Mouse (Mus musculus): ENCODE measurements around the gene Mtmr3. TPM values are rescaled to one million over a fixed set of nuclear protein-coding genes. Genes with fewer than 3 reads are reported as not detected.

The Mtmr3 gene
- total RNA-seq, 2 experiments from 2014 or later, result 36.5 to 41.4 TPM

- DNase-seq, result no peak
These were observed 130.5 kb downstream of the Mtmr3 start for GRCm38 (mm10) chr11:4464186-4464585.

DNA sequence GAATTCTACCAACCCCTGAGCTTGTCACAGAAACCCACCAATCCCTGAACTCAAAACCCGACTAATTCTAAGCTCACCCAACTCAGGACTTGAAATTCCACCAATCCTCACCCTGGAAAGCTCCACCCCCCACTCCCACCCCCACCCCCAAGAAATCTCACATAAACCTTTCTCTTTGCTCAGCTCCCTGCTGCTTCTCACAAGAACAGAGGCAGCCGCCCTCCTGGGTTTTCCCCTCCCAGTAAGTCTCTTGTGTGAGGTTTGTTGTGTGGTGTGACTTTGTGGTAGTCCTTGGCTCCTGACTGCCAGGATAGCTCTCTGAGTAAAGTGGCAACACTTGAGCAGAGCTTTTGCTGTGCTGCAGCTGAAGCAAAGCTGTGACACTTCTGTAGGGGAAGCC, 131.8 kb downstream of the Mtmr3 start:
- DNase-seq, result no peak

GRCm38 (mm10) chr11:4461154-4461553, 133.5 kb downstream of the Mtmr3 start:
- no peak for DNase-seq

DNA sequence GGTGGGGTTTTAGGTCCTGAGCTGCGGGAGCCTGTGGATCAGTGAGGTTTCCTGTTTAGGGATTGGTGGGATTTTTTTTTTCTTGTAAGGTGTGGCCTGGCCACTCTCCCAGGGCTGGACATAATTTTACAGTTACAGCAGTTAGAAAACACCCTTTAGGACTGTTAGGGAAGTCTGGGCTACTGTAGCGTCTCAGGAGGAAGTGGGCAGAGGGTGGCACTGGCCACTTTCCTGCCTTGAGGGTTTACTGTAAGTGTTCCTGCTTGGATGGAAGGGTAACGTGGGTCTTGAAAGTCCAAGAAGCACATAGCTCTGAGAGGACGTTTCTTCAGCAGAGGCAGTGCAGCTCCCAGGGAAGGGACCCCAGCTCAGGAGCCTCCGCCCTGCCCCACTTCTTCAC, 134.0 kb downstream of the Mtmr3 start:
- DNase-seq, result no peak

GRCm38 (mm10) chr11:4454895-4455535, 139.6 kb downstream of the Mtmr3 start:
- DNase-seq, result no peak

DNA sequence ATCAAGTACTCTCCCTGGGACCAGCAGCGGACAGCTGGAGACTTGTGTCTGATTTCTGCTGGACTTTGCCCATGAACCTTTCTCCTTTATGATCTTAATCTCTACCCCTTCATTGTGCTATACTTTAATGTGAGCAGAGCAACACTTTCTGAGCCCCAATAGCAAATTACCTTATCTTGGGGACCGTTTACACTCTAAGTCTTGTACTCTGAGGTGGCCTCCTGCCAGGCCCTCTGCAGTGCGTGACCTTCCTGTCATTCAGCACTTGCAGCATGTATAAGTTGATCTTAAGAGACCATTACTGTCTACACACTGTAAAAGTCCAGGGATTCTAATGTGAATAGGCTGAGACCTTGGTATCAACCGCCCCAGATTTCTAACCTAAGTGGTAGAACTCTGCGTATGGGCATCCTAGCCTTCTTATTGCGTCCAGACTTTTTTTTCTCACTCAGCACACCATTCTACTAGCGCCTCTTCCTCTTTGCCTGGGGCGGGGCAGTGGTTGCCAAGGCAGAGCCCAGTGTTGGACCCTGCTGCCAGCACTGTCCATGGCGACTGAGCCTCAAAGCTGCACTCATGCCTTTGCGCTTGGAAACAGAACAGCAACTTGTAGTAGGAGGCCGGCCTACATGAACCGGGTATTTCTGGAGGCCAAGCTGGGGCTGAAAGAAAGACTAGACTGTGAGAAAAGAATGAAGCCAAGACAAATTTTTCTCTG, 142.0 kb downstream of the Mtmr3 start:
- DNase-seq, result no peak

GRCm38 (mm10) chr11:4451116-4451515, 143.5 kb downstream of the Mtmr3 start:
- no peak for DNase-seq

DNA sequence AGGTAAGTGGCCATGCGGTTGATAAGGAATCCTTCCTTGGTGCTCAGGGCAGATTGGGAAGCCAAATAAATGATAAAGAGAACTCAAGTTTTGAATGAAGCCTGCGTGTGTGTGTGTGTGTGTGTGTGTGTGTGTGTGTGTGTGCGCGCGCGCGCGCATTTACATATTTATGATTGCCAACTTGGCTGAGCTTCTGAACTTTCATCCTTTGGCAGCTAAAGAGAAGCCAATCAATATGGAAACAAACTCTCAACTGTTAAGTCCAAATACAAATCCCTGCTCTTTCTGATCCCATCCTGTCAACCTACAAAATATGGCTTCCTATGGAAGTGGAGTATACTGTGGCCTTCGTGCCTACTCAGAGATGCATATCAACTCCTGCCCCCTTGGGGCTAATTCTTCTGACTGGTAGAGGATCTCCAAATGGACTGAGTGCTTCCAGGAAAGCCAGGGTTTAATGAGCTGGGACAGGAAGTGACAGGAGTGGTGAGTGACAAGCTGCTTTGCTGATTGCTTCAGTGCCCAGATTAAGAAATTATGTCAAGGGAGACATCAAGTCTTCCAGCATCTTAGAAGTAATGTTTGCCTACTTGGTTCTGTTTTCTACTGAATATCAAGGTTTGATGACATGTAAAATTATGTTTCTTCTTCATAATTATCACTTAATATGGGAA, 148.3 kb downstream of the Mtmr3 start:
- no peak for DNase-seq

DNA sequence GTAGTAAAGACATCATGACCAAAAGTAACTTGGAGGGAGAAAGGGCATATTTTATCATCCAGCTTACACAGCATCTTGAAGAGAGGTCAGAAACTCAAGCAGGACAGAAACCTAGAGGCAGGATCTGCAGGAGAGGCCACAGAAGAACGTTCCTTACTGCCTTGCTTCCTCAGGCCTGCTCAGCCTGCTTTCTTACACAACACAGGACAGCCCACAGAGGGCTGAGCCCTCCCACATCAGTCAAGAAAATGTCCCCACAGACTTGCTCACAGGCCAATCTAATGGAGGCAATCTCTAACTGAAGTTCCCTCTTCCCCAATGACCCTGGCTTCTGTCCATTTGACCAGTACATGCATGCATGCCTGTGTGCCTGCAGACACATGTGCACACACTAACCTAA, 152.4 kb downstream of the Mtmr3 start:
- no peak for DNase-seq

DNA sequence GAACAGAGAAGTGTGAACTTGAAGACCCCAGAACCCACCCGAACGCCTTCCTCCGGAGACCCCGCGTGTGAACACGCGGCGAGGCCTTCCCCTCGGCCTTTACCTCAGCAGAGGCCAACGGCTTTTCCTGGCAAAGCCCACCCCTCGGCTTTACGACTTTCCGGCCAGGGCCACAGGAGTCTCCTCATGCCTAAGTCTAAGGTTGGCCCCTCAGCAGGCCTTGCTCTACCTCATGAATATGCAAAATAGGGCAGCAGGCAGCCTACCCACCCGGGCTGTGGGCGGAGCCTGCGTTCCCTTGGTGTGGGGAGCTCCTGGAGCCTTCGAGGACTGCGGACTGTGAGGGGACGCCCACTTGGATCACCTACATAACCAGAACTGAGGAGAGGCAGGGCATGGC, 153.7 kb downstream of the Mtmr3 start, which contains the start of gene Hormad2:
Gene Hormad2, minus strand, starts transcription at position 128 of the 400 bp plus-strand sequence.
- no peak for DNase-seq

DNA sequence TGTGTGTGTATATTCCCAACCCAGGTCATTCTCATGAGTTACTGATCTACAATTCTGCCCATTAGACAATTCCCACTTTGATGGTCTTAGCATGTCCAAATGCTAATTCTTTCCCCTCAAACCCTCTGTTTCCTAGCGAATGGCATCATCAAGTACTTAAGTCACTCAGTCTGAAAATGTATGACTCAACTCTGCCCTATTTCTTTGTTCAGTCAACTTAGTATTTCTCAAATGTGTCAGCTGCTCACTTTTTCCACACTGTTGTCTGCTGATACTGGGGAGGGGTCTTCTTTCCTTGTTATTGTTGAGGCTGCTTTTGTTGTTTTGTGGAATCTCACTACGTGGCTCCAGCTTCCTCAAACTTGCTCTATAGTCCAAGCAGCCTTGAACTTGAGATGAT, 156.5 kb downstream of the Mtmr3 start:
- no peak for DNase-seq

DNA sequence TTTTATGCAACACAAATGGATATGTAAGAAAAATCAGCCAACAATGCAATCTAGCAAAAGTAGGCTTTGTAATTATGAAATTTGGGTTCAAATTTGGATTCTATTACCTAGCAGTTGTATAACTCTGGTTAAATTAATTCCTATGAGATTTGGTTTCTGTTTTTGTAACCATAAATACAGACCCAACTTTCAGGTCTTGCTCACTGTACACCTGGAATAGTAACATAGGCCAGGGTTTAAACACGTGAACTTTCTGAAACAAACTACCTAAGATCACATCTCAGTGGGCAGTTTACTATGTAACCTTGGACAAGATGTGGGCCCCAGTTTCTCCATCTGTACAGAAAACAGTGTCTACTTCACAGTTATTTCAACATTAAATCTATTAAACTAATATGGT, 157.3 kb downstream of the Mtmr3 start:
- no peak for DNase-seq

DNA sequence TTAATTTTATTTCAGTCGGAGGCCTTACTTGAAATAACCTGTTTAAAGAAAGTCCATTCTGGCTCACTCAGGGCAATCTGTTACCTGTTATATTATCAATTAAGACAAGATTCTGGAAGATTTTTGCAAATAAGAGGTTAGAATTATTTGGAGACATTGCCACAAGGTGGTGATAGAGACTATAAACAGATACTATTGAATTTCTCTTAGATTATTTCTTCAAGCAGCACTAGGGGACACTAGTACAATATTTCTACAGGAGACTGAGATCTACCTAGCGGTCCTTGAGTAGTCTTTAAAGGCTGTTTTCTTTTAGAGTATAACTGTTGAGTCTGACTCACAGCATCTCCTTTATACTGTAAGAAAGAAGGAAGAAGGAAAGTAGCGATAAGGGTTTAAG, 158.0 kb downstream of the Mtmr3 start:
- DNase-seq, result no peak

DNA sequence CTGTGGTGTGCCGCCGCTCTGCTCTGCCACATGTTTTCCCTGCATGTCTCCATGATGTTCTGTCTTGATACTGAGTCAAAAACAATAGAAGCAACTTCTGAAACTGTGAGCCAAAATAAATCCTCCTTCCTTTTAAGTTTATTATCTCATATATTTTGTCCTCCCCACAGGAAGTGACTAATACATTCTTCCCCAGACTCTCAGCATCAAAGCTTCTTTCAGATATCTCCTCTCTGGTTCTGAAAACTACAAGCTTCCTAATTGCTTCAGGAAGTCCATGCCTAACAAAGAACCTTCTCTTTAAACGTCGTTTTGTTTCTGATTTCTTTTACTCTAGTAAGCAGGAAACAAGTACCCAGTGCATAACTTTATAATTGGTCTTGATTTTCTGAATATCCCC, 160.2 kb downstream of the Mtmr3 start:
- no peak for DNase-seq

Other genes with a start within 250 kb of the Mtmr3 start
- gene Hormad2, start 153.8 kb downstream of the Mtmr3 start, total RNA-seq (2021), result not detected
- not detected for gene Gm11032, start 25.2 kb upstream of the Mtmr3 start, total RNA-seq (2021)
- 10 to 100 TPM; 14.2 to 14.7 TPM for gene Ascc2, start 42.9 kb upstream of the Mtmr3 start, total RNA-seq (2021)
- gene Uqcr10, start 109.5 kb upstream of the Mtmr3 start, total RNA-seq (2021), result 1,000 to 10,000 TPM in 1 of 2 experiments, 100 to 1,000 TPM in 1; 996 to 1,016 TPM
- gene Zmat5, start 109.8 kb upstream of the Mtmr3 start, total RNA-seq (2021), result 10 to 100 TPM; 20.4 to 20.9 TPM
- under 1 TPM; 0.64 to 0.80 TPM for gene Cabp7, start 151.9 kb upstream of the Mtmr3 start, total RNA-seq (2021)